Mouse (Mus musculus): ENCODE results near the gene Ireb2. TPM values are rescaled to one million over a fixed set of nuclear protein-coding genes. Genes with fewer than 3 reads are reported as not detected.
"Not testable (repeated sequence)": the region's sequence is repeated elsewhere in the genome, so short reads cannot be mapped to it uniquely, and the experiment has no call there.

Gene Ireb2
- polyA plus RNA-seq (2015; fragmentation: Nextera tagmentation; extraction: Ambion mirVana) = 24.9 and 29.0 TPM in 2 replicates

DNA sequence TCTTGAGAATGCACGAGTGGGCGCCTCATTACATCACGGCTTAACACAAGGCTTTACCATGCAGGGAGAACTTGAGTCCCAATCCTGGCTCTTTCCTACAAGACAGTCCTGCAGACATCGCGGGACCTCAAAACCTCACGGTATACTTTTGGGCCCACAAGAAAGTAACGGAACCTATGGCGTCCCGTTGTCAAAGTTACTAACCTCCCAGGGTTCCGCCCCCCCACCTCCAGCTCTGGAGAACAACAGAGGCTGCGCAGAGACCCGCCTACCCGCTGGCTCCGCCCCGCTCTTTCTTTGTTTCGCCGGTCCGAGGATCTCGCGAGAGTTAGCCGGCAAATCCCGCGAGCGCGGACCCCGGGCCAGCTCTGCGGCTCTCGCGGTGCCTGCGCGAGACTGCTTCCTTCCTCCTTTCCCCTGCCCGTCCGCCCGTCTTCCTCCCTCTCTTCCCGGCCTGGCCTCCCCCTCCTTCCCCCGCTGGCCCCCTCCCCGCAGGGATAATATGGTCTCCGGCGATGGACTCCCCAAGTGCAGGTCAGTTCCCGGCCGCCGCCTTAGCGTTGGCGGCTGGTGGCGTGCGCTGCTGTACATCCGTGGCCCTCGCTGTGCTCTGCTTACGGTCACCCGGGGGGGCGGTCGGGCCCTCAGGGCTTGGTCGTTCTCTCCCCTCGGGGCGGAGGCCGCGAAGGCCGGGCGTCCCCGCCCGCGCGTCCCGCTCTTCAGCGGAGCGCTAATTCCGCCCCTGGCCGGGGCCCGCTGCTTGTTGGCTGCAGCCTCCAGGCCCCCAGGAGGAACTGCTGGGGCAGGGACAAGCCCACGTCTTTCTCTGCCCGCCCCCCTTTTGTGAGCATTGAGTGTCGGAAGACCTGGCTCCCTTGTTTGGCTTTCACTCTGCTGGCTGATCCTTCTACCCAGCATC is at the start of gene Ireb2:
Ireb2 (plus strand) TSS at position 427 of the 919 bp plus-strand sequence.
- under 1% methylated on average over 72 of the region's 72 CpGs for WGBS
- H3K9ac ChIP-seq = peak within 1 kb of the TSS; percentile 100
- no peaks in the 10 kb centered on the region for H3K27me3 ChIP-seq (replicated peaks)
- peak within 1 kb of the TSS; percentile 81 for H3K4me3 ChIP-seq (replicated peaks)
- H3K27ac ChIP-seq = peak within 1 kb of the TSS; percentile 97
- H3K4me2 ChIP-seq = peak within 1 kb of the TSS; percentile 63
- no peaks in the 10 kb centered on the region for H3K9me3 ChIP-seq
- H3K36me3 ChIP-seq = peaks cover 11% of the 10 kb centered on the region
- peak; percentile 97 for ATAC-seq (ENCODE audit: insufficient read depth, low FRiP score, low read depth)
- peaks cover 4% of the 10 kb centered on the region for H3K4me1 ChIP-seq

- no peak overlapping the region for H3K9ac ChIP-seq
- no peak overlapping the region for H3K4me2 ChIP-seq
- no peaks in the 10 kb centered on the region for H3K36me3 ChIP-seq
- no peak overlapping the region for H3K4me3 ChIP-seq (replicated peaks)
- H3K9me3 ChIP-seq = no peaks in the 10 kb centered on the region
- H3K27me3 ChIP-seq (replicated peaks) = no peaks in the 10 kb centered on the region
- H3K4me1 ChIP-seq = no peaks in the 10 kb centered on the region
- peak; percentile 53; the same call in 1 of the 2 replicates for ATAC-seq (ENCODE audit: insufficient read depth, low FRiP score, low read depth)
- WGBS = 55% methylated on average over 10 of the region's 10 CpGs
- H3K27ac ChIP-seq = no peak overlapping the region
Measured at GRCm38 (mm10) chr9:54816508-54817201, 46.9 kb upstream of the Ireb2 start.

DNA sequence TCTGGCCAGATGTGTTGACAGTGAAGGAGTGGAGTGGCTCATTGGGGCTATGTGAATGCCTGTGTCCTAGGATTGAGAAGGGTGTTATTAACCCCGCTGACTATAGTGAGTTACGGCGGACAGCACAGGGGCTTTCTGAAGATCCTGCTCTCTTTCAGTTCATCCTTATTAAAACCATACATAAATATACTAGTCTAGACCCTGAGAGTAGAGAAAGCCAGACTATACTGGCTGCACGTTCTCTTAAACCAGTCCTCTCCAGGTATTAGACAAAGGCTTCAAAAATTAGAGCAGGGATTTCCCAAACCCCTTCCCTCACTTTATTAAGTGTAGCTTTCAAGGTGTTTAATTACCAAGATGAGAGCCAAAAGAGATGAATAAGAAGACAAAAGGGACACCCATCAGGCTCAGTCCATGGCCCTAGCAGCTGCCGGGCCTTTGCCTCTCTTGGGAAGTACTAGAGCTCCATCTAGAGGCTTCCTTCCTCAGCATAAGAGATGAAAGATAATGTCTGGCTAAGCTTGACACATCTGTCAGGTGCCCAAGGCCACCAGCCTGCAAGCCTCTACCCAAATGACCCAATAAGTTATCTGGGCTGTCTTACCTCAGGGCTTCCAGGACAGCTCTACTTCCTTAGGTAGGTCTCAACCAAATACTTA is 42.0 kb upstream of the Ireb2 start:
- Histone ChIP-seq H3K4me3 (replicated peaks) (no peak overlapping the region), H3K4me1 (no peaks in the 10 kb centered on the region), H3K27me3 (replicated peaks) (no peaks in the 10 kb centered on the region), H3K9ac (no peak overlapping the region), H3K4me2 (no peak overlapping the region), H3K27ac (no peak overlapping the region), H3K36me3 (no peaks in the 10 kb centered on the region), H3K9me3 (no peaks in the 10 kb centered on the region)
- WGBS = 63% methylated on average over 5 of the region's 5 CpGs
- no peak for ATAC-seq (ENCODE audit: insufficient read depth, low FRiP score, low read depth)

DNA sequence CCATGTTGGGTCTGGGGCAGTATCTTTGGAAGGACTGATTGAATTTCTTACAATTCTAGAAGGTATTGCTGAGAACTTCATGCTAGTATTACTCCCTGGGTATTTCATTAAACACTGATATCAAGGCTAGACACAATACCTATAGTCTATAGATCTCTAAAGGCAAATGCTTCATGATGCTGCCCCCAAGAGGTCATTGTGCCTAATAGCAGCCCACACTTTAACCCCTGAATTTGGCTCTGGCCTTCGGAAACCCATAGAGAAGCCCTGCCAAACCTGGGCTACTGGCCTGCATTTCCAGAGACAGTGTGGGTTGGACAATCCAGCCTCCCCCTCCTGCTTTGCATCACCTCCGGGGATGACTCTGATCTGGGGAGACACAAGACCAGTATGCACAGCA is 33.8 kb upstream of the Ireb2 start:
- Histone ChIP-seq H3K4me3 (replicated peaks) (no peak overlapping the region), H3K27me3 (replicated peaks) (no peaks in the 10 kb centered on the region), H3K9me3 (no peaks in the 10 kb centered on the region), H3K4me1 (no peaks in the 10 kb centered on the region), H3K27ac (no peak overlapping the region), H3K4me2 (no peak overlapping the region), H3K9ac (no peak overlapping the region), H3K36me3 (no peaks in the 10 kb centered on the region)
- no peak for ATAC-seq (ENCODE audit: insufficient read depth, low FRiP score, low read depth)
- WGBS = 22% methylated on average over 2 of the region's 2 CpGs

DNA sequence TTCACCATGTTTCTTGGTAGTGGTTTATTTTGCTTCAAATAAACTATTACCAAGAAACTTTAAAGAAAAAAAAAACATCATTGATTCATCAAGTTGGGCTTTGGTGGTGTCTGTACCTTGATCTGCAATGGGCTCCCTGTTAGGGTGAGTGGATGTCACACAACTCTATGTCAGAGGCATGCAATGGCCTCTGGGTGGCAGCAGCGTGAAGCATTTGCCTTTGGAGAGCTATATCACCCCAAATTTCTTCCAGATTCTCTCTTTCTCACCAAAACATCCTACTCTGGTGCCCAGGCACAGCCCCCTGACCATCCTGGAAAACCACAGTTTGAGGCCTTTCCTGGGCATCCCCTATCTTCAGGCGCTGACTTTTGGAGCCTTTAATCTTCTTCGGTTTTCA is 33.0 kb upstream of the Ireb2 start:
- H3K4me1 ChIP-seq = no peaks in the 10 kb centered on the region
- no peaks in the 10 kb centered on the region for H3K9me3 ChIP-seq
- no peak overlapping the region for H3K4me2 ChIP-seq
- no peak overlapping the region for H3K9ac ChIP-seq
- H3K36me3 ChIP-seq = no peaks in the 10 kb centered on the region
- no peak for ATAC-seq (ENCODE audit: insufficient read depth, low FRiP score, low read depth)
- H3K27ac ChIP-seq = no peak overlapping the region
- WGBS = 43% methylated on average over 3 of the region's 3 CpGs
- H3K4me3 ChIP-seq (replicated peaks) = no peak overlapping the region
- no peaks in the 10 kb centered on the region for H3K27me3 ChIP-seq (replicated peaks)

DNA sequence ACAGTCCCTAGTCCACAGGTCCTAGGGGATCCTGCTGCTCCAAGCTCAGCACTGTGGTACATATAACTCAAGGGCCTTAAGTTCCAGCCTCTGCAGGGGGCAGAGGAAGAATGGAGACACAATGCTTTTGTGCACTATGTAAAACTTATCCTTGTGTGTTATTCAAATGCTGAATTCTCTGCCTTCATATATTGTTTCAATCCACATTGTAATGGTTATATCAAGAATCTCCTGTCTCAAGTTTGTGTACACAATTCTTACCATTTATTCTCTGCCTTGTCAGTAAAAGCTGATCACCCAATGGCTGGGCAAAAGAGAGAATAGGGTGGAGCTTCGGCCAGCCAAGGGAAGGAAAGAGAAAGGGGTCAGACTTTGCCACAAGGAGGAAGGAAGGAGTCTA is 29.8 kb upstream of the Ireb2 start:
- no peak overlapping the region for H3K4me3 ChIP-seq (replicated peaks)
- ATAC-seq (ENCODE audit: insufficient read depth, low FRiP score, low read depth) = no peak
- H3K36me3 ChIP-seq = no peaks in the 10 kb centered on the region
- H3K9ac ChIP-seq = no peak overlapping the region
- no peak overlapping the region for H3K27ac ChIP-seq
- 61% methylated on average over 1 of the region's 1 CpGs for WGBS
- no peaks in the 10 kb centered on the region for H3K27me3 ChIP-seq (replicated peaks)
- H3K9me3 ChIP-seq = no peaks in the 10 kb centered on the region
- H3K4me2 ChIP-seq = no peak overlapping the region
- H3K4me1 ChIP-seq = no peaks in the 10 kb centered on the region

DNA sequence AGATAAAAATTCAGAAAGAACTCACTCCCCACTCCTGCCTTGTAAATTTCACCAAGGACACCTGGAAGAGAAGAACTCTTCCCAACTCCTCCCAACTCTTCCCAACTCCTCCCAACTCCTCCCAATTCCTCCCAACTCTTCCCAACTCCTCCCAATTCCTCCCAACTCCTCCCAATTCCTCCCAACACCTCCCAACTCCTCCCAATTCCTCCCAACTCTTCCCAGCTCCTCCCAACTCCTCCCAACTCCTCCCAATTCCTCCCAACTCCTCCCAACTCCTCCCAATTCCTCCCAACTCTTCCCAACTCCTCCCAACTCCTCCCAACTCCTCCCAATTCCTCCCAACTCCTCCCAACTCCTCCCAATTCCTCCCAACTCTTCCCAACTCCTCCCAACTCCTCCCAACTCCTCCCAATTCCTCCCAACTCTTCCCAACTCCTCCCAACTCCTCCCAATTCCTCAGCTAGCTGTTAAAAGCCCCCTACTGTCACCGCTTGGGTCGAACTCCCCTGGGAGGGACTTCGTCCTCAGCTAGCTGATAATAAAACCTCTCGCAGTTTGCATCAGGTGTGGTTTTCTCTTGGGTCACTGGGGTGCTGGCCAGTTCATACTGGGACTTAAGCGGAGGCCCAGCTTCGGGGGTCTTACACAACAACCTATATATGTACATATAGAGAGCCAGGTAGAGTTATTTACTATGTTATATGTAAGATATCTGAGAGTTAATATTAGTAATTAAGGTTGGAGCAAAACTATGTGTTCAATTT is 27.5 kb upstream of the Ireb2 start:
- ATAC-seq (ENCODE audit: insufficient read depth, low FRiP score, low read depth); H3K4me2 ChIP-seq; H3K4me3 ChIP-seq (replicated peaks); H3K4me1 ChIP-seq; H3K27ac ChIP-seq; H3K36me3 ChIP-seq; H3K9ac ChIP-seq; H3K27me3 ChIP-seq (replicated peaks); H3K9me3 ChIP-seq: not testable (repeated sequence)
- WGBS = 83% methylated on average over 6 of the region's 6 CpGs

- Histone ChIP-seq H3K27ac (no peak overlapping the region), H3K4me2 (no peak overlapping the region), H3K36me3 (no peaks in the 10 kb centered on the region), H3K9ac (no peak overlapping the region), H3K4me1 (no peaks in the 10 kb centered on the region), H3K9me3 (no peaks in the 10 kb centered on the region), H3K27me3 (replicated peaks) (no peaks in the 10 kb centered on the region), H3K4me3 (replicated peaks) (no peak overlapping the region)
- 56% methylated on average over 7 of the region's 7 CpGs for WGBS
- no peak for ATAC-seq (ENCODE audit: insufficient read depth, low FRiP score, low read depth)
Measured at GRCm38 (mm10) chr9:54837835-54838234, 25.8 kb upstream of the Ireb2 start.

DNA sequence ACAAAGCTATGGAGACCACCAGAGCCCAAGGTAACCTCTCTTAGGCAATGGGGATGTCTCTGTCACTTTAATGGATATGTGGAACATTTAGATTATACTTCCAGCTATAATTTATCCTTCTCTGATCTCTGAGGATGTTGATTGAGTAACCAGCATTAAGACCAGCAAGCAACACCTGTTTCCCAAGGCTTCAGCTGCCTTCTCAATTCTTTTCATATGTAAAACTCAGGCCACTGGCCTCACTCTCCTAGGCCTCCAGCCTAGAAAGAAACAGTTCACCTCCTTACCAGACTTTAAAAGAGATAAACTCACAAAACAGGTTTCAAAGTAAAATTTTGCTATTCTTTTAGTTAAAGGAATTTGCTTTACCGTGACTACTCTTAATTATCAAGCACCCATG is 23.4 kb upstream of the Ireb2 start:
- no peaks in the 10 kb centered on the region for H3K4me1 ChIP-seq
- no peaks in the 10 kb centered on the region for H3K27me3 ChIP-seq (replicated peaks)
- no peak overlapping the region for H3K27ac ChIP-seq
- ATAC-seq (ENCODE audit: insufficient read depth, low FRiP score, low read depth) = no peak
- no peaks in the 10 kb centered on the region for H3K36me3 ChIP-seq
- H3K4me2 ChIP-seq = no peak overlapping the region
- H3K9ac ChIP-seq = no peak overlapping the region
- no peaks in the 10 kb centered on the region for H3K9me3 ChIP-seq
- 86% methylated on average over 1 of the region's 1 CpGs for WGBS
- H3K4me3 ChIP-seq (replicated peaks) = no peak overlapping the region

DNA sequence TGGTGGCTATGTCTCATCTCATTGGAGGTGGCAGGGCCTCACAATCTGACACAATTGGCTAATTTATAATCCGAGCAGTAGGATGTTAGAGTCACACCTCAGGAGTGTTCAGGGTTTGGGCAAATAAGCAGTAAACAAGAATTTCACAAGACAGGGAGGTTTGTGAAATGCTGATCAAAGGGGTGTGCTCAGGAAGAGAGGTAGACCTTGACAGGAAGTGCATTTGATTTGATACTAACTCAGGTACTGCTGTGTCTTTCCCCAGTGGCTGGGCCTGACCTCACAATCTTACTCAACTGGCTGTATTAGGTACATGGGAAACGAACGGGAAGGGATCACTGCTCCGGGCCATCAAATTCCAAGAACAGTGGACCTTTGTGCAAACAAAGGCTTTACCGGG is 21.3 kb upstream of the Ireb2 start:
- H3K27me3 ChIP-seq (replicated peaks) = no peaks in the 10 kb centered on the region
- no peak overlapping the region for H3K4me3 ChIP-seq (replicated peaks)
- 75% methylated on average over 5 of the region's 5 CpGs for WGBS
- no peaks in the 10 kb centered on the region for H3K36me3 ChIP-seq
- H3K27ac ChIP-seq = no peak overlapping the region
- ATAC-seq (ENCODE audit: insufficient read depth, low FRiP score, low read depth) = no peak
- no peak overlapping the region for H3K9ac ChIP-seq
- H3K4me1 ChIP-seq = no peaks in the 10 kb centered on the region
- H3K4me2 ChIP-seq = no peak overlapping the region
- H3K9me3 ChIP-seq = no peaks in the 10 kb centered on the region

GRCm38 (mm10) chr9:54843887-54844286 is 19.7 kb upstream of the Ireb2 start:
- H3K4me1 ChIP-seq = no peaks in the 10 kb centered on the region
- no peak overlapping the region for H3K4me2 ChIP-seq
- no peak overlapping the region for H3K9ac ChIP-seq
- 59% methylated on average over 6 of the region's 6 CpGs for WGBS
- peak overlapping the region; percentile 55 for H3K27ac ChIP-seq
- H3K36me3 ChIP-seq = no peaks in the 10 kb centered on the region
- H3K9me3 ChIP-seq = no peaks in the 10 kb centered on the region
- H3K27me3 ChIP-seq (replicated peaks) = no peaks in the 10 kb centered on the region
- H3K4me3 ChIP-seq (replicated peaks) = no peak overlapping the region
- ATAC-seq (ENCODE audit: insufficient read depth, low FRiP score, low read depth) = no peak
